Mouse (Mus musculus): ENCODE results near the gene Tamm41.

DNA sequence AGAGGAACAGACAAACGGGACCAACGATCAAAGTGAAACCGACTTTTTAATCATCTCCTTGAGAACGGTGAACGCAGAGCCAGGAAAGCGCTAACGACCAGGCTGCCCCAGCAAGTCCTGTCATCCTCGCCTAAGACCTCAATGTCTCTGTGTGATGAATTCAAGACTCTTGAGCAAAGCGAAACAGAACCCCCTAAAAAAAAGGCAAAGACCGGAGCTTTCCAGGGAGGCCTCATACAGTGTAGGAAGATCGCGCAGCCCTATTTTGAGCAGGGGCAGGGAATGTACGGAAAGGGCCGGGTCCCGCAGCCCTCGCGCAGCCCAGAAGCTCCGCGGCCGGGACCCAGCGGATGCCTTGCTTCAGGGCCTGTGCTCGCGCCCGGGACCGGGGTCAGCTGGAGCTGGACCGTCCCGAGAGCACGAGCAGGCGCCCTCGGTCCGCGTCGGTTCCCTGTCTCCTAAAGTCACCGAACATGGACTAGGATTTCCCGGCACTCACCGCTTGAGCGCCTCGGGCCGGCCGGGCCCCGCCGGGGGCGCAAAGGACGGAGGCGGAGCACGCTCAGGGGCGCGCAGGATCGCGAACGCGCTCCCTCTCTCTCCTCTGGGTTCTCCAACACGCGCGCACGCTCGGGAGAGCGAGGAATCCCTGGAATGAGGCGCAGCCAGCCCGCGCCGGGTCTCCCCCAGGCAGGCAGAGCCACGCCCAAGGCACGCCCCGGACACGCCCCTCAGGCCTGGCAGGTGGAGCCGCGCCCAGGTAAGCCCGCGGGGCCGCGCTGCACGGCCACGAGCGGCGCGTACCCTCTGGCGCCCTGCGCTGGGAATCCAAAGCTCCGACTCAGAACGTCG lies 69.1 kb downstream of the Tamm41 start:
- TF ChIP-seq CTCF (conservative IDR thresholded peaks at IDR 0.05; ENCODE audit: insufficient read depth, insufficient read length, low read depth, low read length) (no peak), POLR2A (IDR thresholded peaks at IDR 0.05; ENCODE audit: low read depth, low read length) (peak; percentile 49)
